Mouse (Mus musculus) ES-E14 (cell line): Measurements from ENCODE around the gene Ankfn1.

Experiments
- CHD2 ChIP-seq: IDR thresholded peaks from 2 replicates; pipeline ENCODE4 v1.6.1; 2014; ENCODE audit warnings: mild to moderate bottlenecking, low read depth, low read length, inconsistent platforms
- MAFK ChIP-seq: IDR thresholded peaks from 2 replicates; pipeline ENCODE4 v1.6.1; 2014; ENCODE audit warnings: mild to moderate bottlenecking, low read depth, low read length, inconsistent platforms; ENCODE audit not compliant: insufficient read depth
- ZC3H11A ChIP-seq: IDR thresholded peaks from 2 replicates; pipeline ENCODE4 v1.6.1; 2012; ENCODE audit warnings: low read depth, mild to moderate bottlenecking, inconsistent platforms, low read length, borderline replicate concordance
- ZNF384 ChIP-seq: IDR thresholded peaks from 2 replicates; pipeline ENCODE4 v1.6.1; 2012; ENCODE audit warnings: low read depth, low read length, inconsistent platforms

- TF ChIP-seq ZNF384 (no peak), MAFK (no peak), CHD2 (no peak), ZC3H11A (no peak)
Observed at GRCm38 (mm10) chr11:89590273-89590874, 187.1 kb downstream of the Ankfn1 start.
